Mouse (Mus musculus) cerebellum, adult 2 months (tissue): ENCODE measurements at regions not wholly inside any gene's neighbourhood (a gene's known extent, or its start where the extent isn't known, plus 50 kb on each side); places are given as distances from the start of the nearest gene placed in this dataset.

Experiments used
- CTCF ChIP-seq: fragments of 200-500 bp; IDR thresholded peaks from 2 replicates; pipeline ENCODE4 v1.5.1; 2011; ENCODE audit warnings: low read depth, mild to moderate bottlenecking, control low read depth, low read length, moderate library complexity, borderline replicate concordance; ENCODE audit not compliant: insufficient read depth
- POLR2A ChIP-seq: fragments of 200-500 bp; IDR thresholded peaks from 2 replicates; pipeline ENCODE4 v1.6.1; 2011; ENCODE audit warnings: low read length, control low read depth, borderline replicate concordance; ENCODE audit not compliant: insufficient read depth

- no peak for TF ChIP-seq CTCF
- no peak for TF ChIP-seq POLR2A
These were observed 103.7 kb upstream of the Ppargc1a start for GRCm38 (mm10) chr5:51671190-51671589.
